Mouse (Mus musculus) frontal cortex, postnatal 14 days (tissue): ENCODE results near the gene Ube3b.

ENCODE experiments used
- DNase-seq, 2 experiments: peaks; one replicate each; pipeline ENCODE4 v3.0.0; 2022; ENCODE audit warnings: low spot score in 2 of 2

The Ube3b gene

GRCm38 (mm10) chr5:114426732-114427131 is 46.3 kb downstream of the Ube3b start:
- DNase-seq = no peak

- no peak for DNase-seq
Observed at GRCm38 (mm10) chr5:114428621-114429020, 48.2 kb downstream of the Ube3b start.

- DNase-seq = no peak
Observed at GRCm38 (mm10) chr5:114429781-114430180, 49.4 kb downstream of the Ube3b start.

- DNase-seq = no peak
Observed at GRCm38 (mm10) chr5:114434359-114434758, 54.0 kb downstream of the Ube3b start.

- DNase-seq = no peak
Observed at GRCm38 (mm10) chr5:114435588-114435987, 55.2 kb downstream of the Ube3b start.

- peak; percentile 99 for DNase-seq
Observed at GRCm38 (mm10) chr5:114443566-114444367, 63.4 kb downstream of the Ube3b start, which contains the start of the genes Mmab and Mvk. TSS of gene Mmab (minus strand) at chr5:114444060. TSS of gene Mvk (plus strand) at chr5:114444269.

GRCm38 (mm10) chr5:114444368-114444692 is 63.9 kb downstream of the Ube3b start:
- no peak for DNase-seq

- no peak for DNase-seq
Observed at GRCm38 (mm10) chr5:114449011-114449410, 68.6 kb downstream of the Ube3b start.

GRCm38 (mm10) chr5:114456287-114456686 is 75.9 kb downstream of the Ube3b start:
- no peak for DNase-seq

GRCm38 (mm10) chr5:114456995-114457605 is 76.7 kb downstream of the Ube3b start:
- no peak for DNase-seq

GRCm38 (mm10) chr5:114461238-114461637 is 80.8 kb downstream of the Ube3b start:
- DNase-seq = peak; percentile 59 to 73

- DNase-seq = no peak
Observed at GRCm38 (mm10) chr5:114462067-114463040, 81.9 kb downstream of the Ube3b start.

GRCm38 (mm10) chr5:114464561-114464960 is 84.2 kb downstream of the Ube3b start:
- DNase-seq = no peak

GRCm38 (mm10) chr5:114465641-114466040 is 85.2 kb downstream of the Ube3b start:
- no peak for DNase-seq

- DNase-seq = no peak
Observed at GRCm38 (mm10) chr5:114467019-114467418, 86.6 kb downstream of the Ube3b start.

GRCm38 (mm10) chr5:114467430-114467829 is 87.0 kb downstream of the Ube3b start:
- peak in 1 of 2 experiments; percentile 33 for DNase-seq

- no peak for DNase-seq
Observed at GRCm38 (mm10) chr5:114468007-114468406, 87.6 kb downstream of the Ube3b start.

GRCm38 (mm10) chr5:114470359-114470758 is 90.0 kb downstream of the Ube3b start:
- DNase-seq = no peak
